Mouse (Mus musculus): ENCODE data around the gene Ppp2r3c.
"Not testable (repeated sequence)": the region's sequence is repeated elsewhere in the genome, so short reads cannot be mapped to it uniquely, and the experiment has no call there.

DNA sequence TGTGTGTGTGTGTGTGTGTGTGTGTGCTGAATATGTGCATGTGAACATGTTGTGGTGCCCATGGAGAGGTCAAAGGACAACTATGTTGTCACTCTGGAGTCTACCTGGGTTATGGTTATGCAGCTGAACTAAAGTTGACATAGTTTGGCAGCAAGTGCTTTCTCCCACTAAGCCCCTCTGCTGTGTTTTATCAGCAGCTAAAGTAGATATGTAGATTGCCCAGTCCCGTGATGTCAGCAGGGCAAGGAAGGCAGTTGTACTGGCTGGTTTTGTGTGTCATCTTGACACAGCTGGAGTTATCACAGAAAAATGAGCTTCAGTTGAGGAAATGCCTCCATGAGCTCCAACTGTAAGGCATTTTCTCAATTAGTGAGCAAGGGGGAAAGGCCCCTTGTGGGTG, 40.2 kb upstream of the Ppp2r3c start:
- not testable (repeated sequence) for TF ChIP-seq CTCF (IDR thresholded peaks at IDR 0.05; ENCODE audit: control insufficient read depth, insufficient read depth, insufficient replicate concordance, low read depth, low read length); POLR2A (IDR thresholded peaks at IDR 0.05; ENCODE audit: control insufficient read depth, low read depth, low read length)

Measured in testis, adult 2 months (tissue).